Comparison of ENCODE assay signal across 18 mouse cellular contexts in genomic region chr3:69271812-69272211, GRCm38 (mm10). TPM values are rescaled to one million over a fixed set of nuclear protein-coding genes. Genes with fewer than 3 reads are reported as not detected.
A peak's percentile ranks its signal among the peaks of the same experiment; 100 is the strongest.
DNase-seq lines count a peak whose midpoint lies in the region; ATAC-seq and TF ChIP-seq lines count a peak whose summit lies in the region.
"Had no signal": no experiment of that assay in that cellular context is flagged by ENCODE, and none has a peak within 500 bp of the region (broad histone marks: within the 10 kb centered on the region; RNA-seq: fewer than 3 reads in every experiment).

No protein-coding gene starts in this region.

- TF ChIP-seq CTCF in Patski (IDR thresholded peaks at IDR 0.05) = no peak
- peak; percentile 40 for TF ChIP-seq CTCF in heart, adult 2 months (IDR thresholded peaks at IDR 0.05)

- peak; percentile 58 to 76 for DNase-seq in heart, adult 18-20 months
- peak; percentile 48 for DNase-seq in Patski (ENCODE audit: low read depth, low spot score)
- peak; percentile 41 to 73 for DNase-seq in heart, adult 2 months
- peak; percentile 37 to 42 for DNase-seq in heart, postnatal 36 days
- no peak for DNase-seq in left cerebral cortex, adult 18-20 months (ENCODE audit: low spot score in 2 of 2)
- no peak for DNase-seq in spleen, postnatal 36 days (ENCODE audit: low spot score in 2 of 2)
- DNase-seq: adrenal gland, postnatal 25 days had no signal

- CTCF ChIA-PET in Patski (lab: Charles Lee) = no interaction called here

- H3K4me1 ChIP-seq in heart, embryonic 12.5 days (replicated peaks) = peaks cover 10% of the 10 kb centered on the region
- no peaks in the 10 kb centered on the region for H3K4me1 ChIP-seq in heart, adult 2 months (ENCODE audit: control insufficient read depth, insufficient read depth, low read length)
- peaks cover 11% of the 10 kb centered on the region for H3K4me1 ChIP-seq in midbrain, embryonic 15.5 days
- H3K4me1 ChIP-seq: liver, embryonic 12.5 days; stomach, embryonic 15.5 days had no signal

- H3K36me3 ChIP-seq in heart, embryonic 12.5 days = no peaks in the 10 kb centered on the region
- H3K36me3 ChIP-seq in heart, adult 2 months (ENCODE audit: control insufficient read depth, insufficient read depth, low read length) = no peaks in the 10 kb centered on the region
- H3K36me3 ChIP-seq in midbrain, embryonic 15.5 days (replicated peaks) = no peaks in the 10 kb centered on the region
- H3K36me3 ChIP-seq: hindbrain, embryonic 15.5 days; liver, embryonic 12.5 days; stomach, embryonic 15.5 days had no signal

- 31% methylated on average over 7 of the region's 7 CpGs for WGBS in heart, embryonic 12.5 days
- WGBS in heart, adult 2 months = 42% methylated on average over 7 of the region's 7 CpGs
- 71% methylated on average over 7 of the region's 7 CpGs for whole genome bisulfite sequencing in midbrain, embryonic 15.5 days

- no peak overlapping the region for H3K9ac ChIP-seq in heart, embryonic 12.5 days
- no peak overlapping the region for H3K9ac ChIP-seq in heart, adult 2 months (ENCODE audit: low read depth, low read length)
- H3K9ac ChIP-seq in midbrain, embryonic 15.5 days = no peak overlapping the region
- H3K9ac ChIP-seq: hindbrain, embryonic 15.5 days; liver, embryonic 12.5 days; stomach, embryonic 15.5 days had no signal

- intact Hi-C loops in heart, adult 2 months (cut with DNase I) = no loop called here
- intact Hi-C loops in heart, postnatal 36 days (cut with DNase I) = no loop called here

- TF ChIP-seq POLR2A in heart, adult 2 months (IDR thresholded peaks at IDR 0.05; ENCODE audit: insufficient read depth, low read depth, low read length) = no peak

- no peak for TF ChIP-seq EP300 in heart, adult 2 months (IDR thresholded peaks at IDR 0.05; ENCODE audit: insufficient read depth, low read depth, low read length)

- H3K4me3 ChIP-seq in heart, embryonic 12.5 days = no peak overlapping the region
- no peak overlapping the region for H3K4me3 ChIP-seq in heart, adult 2 months
- no peak overlapping the region for H3K4me3 ChIP-seq in midbrain, embryonic 15.5 days
- H3K4me3 ChIP-seq: hindbrain, embryonic 15.5 days; liver, embryonic 12.5 days; stomach, embryonic 15.5 days had no signal

- in situ Hi-C loops in Patski (cut with MboI; ENCODE audit: low pct_unique_long_range_greater_than_20kb) = no loop called here

- H3K4me2 ChIP-seq in heart, embryonic 12.5 days = no peak overlapping the region
- H3K4me2 ChIP-seq in midbrain, embryonic 15.5 days = no peak overlapping the region
- H3K4me2 ChIP-seq: hindbrain, embryonic 15.5 days; liver, embryonic 12.5 days; stomach, embryonic 15.5 days had no signal

- no peaks in the 10 kb centered on the region for H3K9me3 ChIP-seq in heart, embryonic 12.5 days (replicated peaks)
- H3K9me3 ChIP-seq in midbrain, embryonic 15.5 days = no peaks in the 10 kb centered on the region
- H3K9me3 ChIP-seq: hindbrain, embryonic 15.5 days; liver, embryonic 12.5 days; stomach, embryonic 15.5 days had no signal

- POLR2A ChIA-PET in Patski (lab: Charles Lee) = interaction anchor here (0.7 kb wide), 1 partner anchor 610 kb away, joined by 3 read pairs; no protein-coding TSS in a partner anchor

- no peak overlapping the region for H3K27ac ChIP-seq in heart, embryonic 12.5 days (ENCODE audit: poor library complexity, severe bottlenecking)
- no peak overlapping the region for H3K27ac ChIP-seq in heart, adult 2 months
- H3K27ac ChIP-seq in midbrain, embryonic 15.5 days = no peak overlapping the region
- H3K27ac ChIP-seq: hindbrain, embryonic 15.5 days; liver, embryonic 12.5 days; stomach, embryonic 15.5 days had no signal

- no peaks in the 10 kb centered on the region for H3K27me3 ChIP-seq in heart, embryonic 12.5 days (replicated peaks)
- H3K27me3 ChIP-seq in Patski = peaks cover 3% of the 10 kb centered on the region
- H3K27me3 ChIP-seq in heart, adult 2 months (ENCODE audit: control insufficient read depth, insufficient read depth, low read length) = no peaks in the 10 kb centered on the region
- no peaks in the 10 kb centered on the region for H3K27me3 ChIP-seq in midbrain, embryonic 15.5 days (replicated peaks)
- H3K27me3 ChIP-seq: CH12.LX; hindbrain, embryonic 15.5 days; liver, embryonic 12.5 days; stomach, embryonic 15.5 days had no signal

- ATAC-seq in heart, embryonic 12.5 days (ENCODE audit: insufficient number of reproducible peaks, low FRiP score) = no peak
- ATAC-seq in Patski = peak; percentile 80
- no peak for ATAC-seq in midbrain, embryonic 15.5 days (replicated peaks)
- ATAC-seq: liver, embryonic 12.5 days had no signal

- no peaks in the 10 kb centered on the region for H3K79me2 ChIP-seq in heart, adult 2 months (replicated peaks; ENCODE audit: control insufficient read depth, insufficient read depth, low read length)

RNA-seq across cellular contexts. Expression of gene Ppm1l, which starts 44.8 kb away (rescaled TPM):
- total RNA-seq in heart, adult 18-20 months (2021) = 10 to 100 TPM; 29.2 TPM
- polyA plus RNA-seq in heart, embryonic 12.5 days (2016; fragmentation: Nextera tagmentation; extraction: Ambion mirVana) = 9.8 and 11.8 TPM in 2 replicates
- polyA plus RNA-seq in Patski (2021) = 21.9 TPM
- total RNA-seq in heart, adult 2 months (2021) = 10 to 100 TPM; 24.1 to 31.3 TPM
- 7.6 and 14.2 TPM in 2 replicates for polyA plus RNA-seq in heart, adult 2 months (2012; rRNA removed)
- 10 to 100 TPM; 23.4 to 26.3 TPM for total RNA-seq in heart, postnatal 36 days (2021)
- total RNA-seq in left cerebral cortex, adult 18-20 months (2021) = 10 to 100 TPM; 77.3 to 84.5 TPM
- polyA plus RNA-seq in midbrain, embryonic 15.5 days (2015; fragmentation: Nextera tagmentation; extraction: Ambion mirVana) = 24.7 and 26.0 TPM in 2 replicates

RNA-seq across cellular contexts. Expression of gene Arl14, which starts 49.6 kb away (rescaled TPM):
- not detected for total RNA-seq in heart, adult 18-20 months (2021)
- not detected in 2 replicates for polyA plus RNA-seq in heart, embryonic 12.5 days (2016; fragmentation: Nextera tagmentation; extraction: Ambion mirVana)
- not detected for polyA plus RNA-seq in Patski (2021)
- not detected for total RNA-seq in heart, adult 2 months (2021)
- not detected in 2 replicates for polyA plus RNA-seq in heart, adult 2 months (2012; rRNA removed)
- total RNA-seq in heart, postnatal 36 days (2021) = not detected
- not detected for total RNA-seq in left cerebral cortex, adult 18-20 months (2021)
- polyA plus RNA-seq in midbrain, embryonic 15.5 days (2015; fragmentation: Nextera tagmentation; extraction: Ambion mirVana) = not detected in 2 replicates
- total RNA-seq: adrenal gland, postnatal 25 days; CH12.LX; layer of hippocampus, adult 8-10 months; left cerebral cortex, postnatal 25 days; megakaryocyte progenitor cell, adult 5-6 weeks; neutrophil, adult 5-6 weeks had no signal
- polyA plus RNA-seq: hindbrain, embryonic 15.5 days; kidney, embryonic 14.5 days; liver, embryonic 12.5 days had no signal

Comparison
In these comparisons a context has a peak if more than half of its experiments do, and no peak if none do; other contexts are left out.
1. DNase-seq: peak in heart, adult 18-20 months (2 of 2), Patski (single experiment), heart, adult 2 months (2 of 2) and heart, postnatal 36 days (2 of 2); none in left cerebral cortex, adult 18-20 months (0 of 2) and spleen, postnatal 36 days (0 of 2).